Mouse (Mus musculus) liver, embryonic 11.5 days (tissue): ENCODE data around the gene Astn1. TPM values are rescaled to one million over a fixed set of nuclear protein-coding genes. Genes with fewer than 3 reads are reported as not detected.

Experiments used
- ATAC-seq: fragments of 200-750 bp; cut with Nextera tagmentation; replicated peaks from 2 replicates; pipeline ENCODE4 v1.8.0; 2017; ENCODE audit warnings: moderate number of reproducible peaks, mild to moderate bottlenecking, moderate TSS enrichment, moderate library complexity; ENCODE audit not compliant: low FRiP score
- DNase-seq: peaks from one replicate; pipeline ENCODE4 v3.0.0-alpha.2; 2017; ENCODE audit warnings: low spot score
- H3K27ac ChIP-seq: fragments of 300-500 bp; sonication (generic); 2 replicates; pipeline ENCODE4 v1.5.1; 2014; ENCODE audit warnings: mild to moderate bottlenecking, low read depth, low read length, control low read depth
- H3K27me3 ChIP-seq: fragments of 300-500 bp; sonication (generic); replicated peaks from 2 replicates; pipeline ENCODE4 v1.6.1; 2014; ENCODE audit warnings: low read length, mixed read lengths; ENCODE audit not compliant: control insufficient read depth, insufficient read depth
- H3K36me3 ChIP-seq: fragments of 300-500 bp; sonication (generic); 2 replicates; pipeline ENCODE4 v1.6.1; 2014; ENCODE audit warnings: mild to moderate bottlenecking, low read length, moderate library complexity, mixed read lengths; ENCODE audit not compliant: control insufficient read depth, insufficient read depth
- H3K4me1 ChIP-seq: fragments of 300-500 bp; sonication (generic); replicated peaks from 2 replicates; pipeline ENCODE4 v1.6.1; 2014; ENCODE audit warnings: low read length, mixed read lengths; ENCODE audit not compliant: control insufficient read depth, insufficient read depth
- H3K4me2 ChIP-seq: fragments of 300-500 bp; sonication (generic); 2 replicates; pipeline ENCODE4 v1.6.1; 2014; ENCODE audit warnings: mild to moderate bottlenecking, control low read depth, moderate library complexity
- H3K4me3 ChIP-seq: fragments of 300-500 bp; sonication (generic); 2 replicates; pipeline ENCODE4 v1.5.1; 2014; ENCODE audit warnings: low read depth, low read length, control low read depth
- H3K9ac ChIP-seq: fragments of 300-500 bp; sonication (generic); 2 replicates; pipeline ENCODE4 v1.6.1; 2014; ENCODE audit warnings: low read depth, low read length, control low read depth
- H3K9me3 ChIP-seq: fragments of 300-500 bp; sonication (generic); 2 replicates; pipeline ENCODE4 v1.6.1; 2016; ENCODE audit warnings: low read length, inconsistent platforms, mixed read lengths; ENCODE audit not compliant: control insufficient read depth
- WGBS: fragments of 180-500 bp; shearing (Covaris S2); extraction: QIAGEN DNeasy Blood & Tissue Kit; methylation state at CpG from one replicate; pipeline ENCODE4 v1.1.7; 2014; 5-methylcytosine and 5-hydroxymethylcytosine counted together
- polyA plus RNA-seq: library from polyadenylated mRNA; unstranded; fragments of >200 nt; fragmentation: Nextera tagmentation; extraction: Ambion mirVana; gene quantifications from 2 replicates; pipeline ENCODE4 v1.2.1, GENCODE M21; 2014

Gene Astn1
- polyA plus RNA-seq, 1 experiment from 2014 or later = 0.62 TPM

DNA sequence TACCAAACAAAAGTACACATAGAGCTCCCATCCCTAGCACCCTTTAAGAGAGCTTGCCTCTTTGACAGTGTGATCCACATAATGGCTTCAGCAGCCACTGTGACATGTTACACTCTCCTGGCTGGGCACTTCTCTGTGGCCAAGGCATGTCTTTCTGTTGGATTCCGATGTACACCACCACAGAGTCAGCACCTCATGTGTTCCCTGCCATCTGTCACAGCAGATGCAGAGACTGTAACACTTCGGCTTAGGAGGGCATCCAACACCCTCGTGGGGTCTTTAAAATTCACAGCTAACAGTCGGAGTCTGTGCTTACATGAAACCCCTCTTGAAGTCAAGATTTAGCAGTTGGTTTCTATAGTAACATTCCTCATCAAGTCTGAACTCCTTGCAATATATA, 154.5 kb downstream of the Astn1 start:
- H3K4me2 ChIP-seq = no peak overlapping the region
- no peaks in the 10 kb centered on the region for H3K36me3 ChIP-seq
- no peaks in the 10 kb centered on the region for H3K27me3 ChIP-seq
- no peak overlapping the region for H3K9ac ChIP-seq
- no peaks in the 10 kb centered on the region for H3K4me1 ChIP-seq
- no peak for ATAC-seq
- no peak overlapping the region for H3K4me3 ChIP-seq
- no peak overlapping the region for H3K27ac ChIP-seq
- WGBS = 81% methylated on average over 4 of the region's 4 CpGs
- no peaks in the 10 kb centered on the region for H3K9me3 ChIP-seq
- no peak for DNase-seq

- Histone ChIP-seq H3K27me3 (no peaks in the 10 kb centered on the region), H3K27ac (no peak overlapping the region), H3K4me2 (no peak overlapping the region), H3K9ac (no peak overlapping the region), H3K4me1 (no peaks in the 10 kb centered on the region), H3K9me3 (no peaks in the 10 kb centered on the region), H3K36me3 (no peaks in the 10 kb centered on the region), H3K4me3 (no peak overlapping the region)
- no peak for ATAC-seq
- 67% methylated on average over 3 of the region's 3 CpGs for WGBS
- no peak for DNase-seq
Observed at GRCm38 (mm10) chr1:158536195-158536594, 174.1 kb downstream of the Astn1 start.

DNA sequence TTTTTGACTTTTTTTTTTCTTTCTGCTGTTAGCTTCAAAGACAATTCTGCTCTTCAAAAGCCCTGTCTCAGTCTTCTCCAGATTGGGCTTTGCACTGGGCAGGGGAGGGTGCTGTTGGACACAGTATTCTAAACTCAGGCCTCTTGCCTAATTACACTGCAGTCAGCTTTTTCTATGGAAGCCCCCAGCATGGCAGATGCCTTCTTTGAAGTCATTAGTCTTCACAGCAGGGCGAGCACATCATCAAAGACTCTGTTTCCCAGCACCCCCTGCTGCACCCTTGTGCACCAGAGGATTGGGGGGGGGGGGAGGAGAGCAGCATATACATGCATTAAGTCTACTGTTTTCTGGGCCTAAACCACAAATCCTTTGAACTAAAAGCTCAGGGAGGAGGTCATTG, 174.8 kb downstream of the Astn1 start:
- H3K36me3 ChIP-seq = no peaks in the 10 kb centered on the region
- H3K4me2 ChIP-seq = no peak overlapping the region
- H3K4me1 ChIP-seq = no peaks in the 10 kb centered on the region
- H3K4me3 ChIP-seq = no peak overlapping the region
- no peak for ATAC-seq
- no peak overlapping the region for H3K9ac ChIP-seq
- no peak for DNase-seq
- no peak overlapping the region for H3K27ac ChIP-seq
- no peaks in the 10 kb centered on the region for H3K27me3 ChIP-seq
- WGBS = 50% methylated on average over 1 of the region's 1 CpGs
- no peaks in the 10 kb centered on the region for H3K9me3 ChIP-seq

GRCm38 (mm10) chr1:158545095-158545494, 183.0 kb downstream of the Astn1 start:
- ATAC-seq = no peak
- whole genome bisulfite sequencing = 67% methylated on average over 4 of the region's 4 CpGs
- no peaks in the 10 kb centered on the region for H3K9me3 ChIP-seq

DNA sequence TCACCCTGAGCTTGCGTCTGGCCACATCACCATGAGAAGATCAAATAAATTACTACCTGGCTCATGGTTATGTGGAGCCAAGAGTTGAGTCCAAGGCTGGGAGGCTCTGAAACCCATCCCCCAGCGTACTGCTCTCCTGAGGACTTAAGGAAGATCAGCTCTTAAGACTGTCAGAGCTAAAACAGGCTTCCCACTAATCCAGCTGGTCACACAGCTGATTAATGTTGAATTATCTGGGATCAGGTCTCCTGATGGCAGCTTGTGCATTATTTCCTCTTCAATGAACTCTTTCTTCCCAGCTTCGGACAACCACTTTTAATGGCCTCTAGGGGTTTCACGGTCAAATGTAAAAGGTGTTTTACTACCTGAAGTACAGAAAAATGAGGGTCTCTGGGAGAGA, 184.4 kb downstream of the Astn1 start:
- no peaks in the 10 kb centered on the region for H3K36me3 ChIP-seq
- H3K27ac ChIP-seq = no peak overlapping the region
- H3K4me1 ChIP-seq = no peaks in the 10 kb centered on the region
- ATAC-seq (no peak), DNase-seq (no peak)
- H3K4me3 ChIP-seq = no peak overlapping the region
- 71% methylated on average over 4 of the region's 4 CpGs for WGBS
- H3K4me2 ChIP-seq = no peak overlapping the region
- H3K27me3 ChIP-seq = no peaks in the 10 kb centered on the region
- no peak overlapping the region for H3K9ac ChIP-seq
- H3K9me3 ChIP-seq = no peaks in the 10 kb centered on the region

More at GRCm38 (mm10) chr1:158545095-158545494, 183.0 kb downstream of the Astn1 start:
- H3K4me1 ChIP-seq = no peaks in the 10 kb centered on the region
- no peak overlapping the region for H3K4me2 ChIP-seq
- no peaks in the 10 kb centered on the region for H3K36me3 ChIP-seq
- DNase-seq = no peak
- no peak overlapping the region for H3K9ac ChIP-seq
- no peaks in the 10 kb centered on the region for H3K27me3 ChIP-seq
- no peak overlapping the region for H3K4me3 ChIP-seq
- H3K27ac ChIP-seq = no peak overlapping the region

GRCm38 (mm10) chr1:158547592-158548211, 185.6 kb downstream of the Astn1 start:
- no peak overlapping the region for H3K27ac ChIP-seq
- no peak overlapping the region for H3K9ac ChIP-seq
- H3K36me3 ChIP-seq = no peaks in the 10 kb centered on the region
- no peak for ATAC-seq
- H3K4me3 ChIP-seq = no peak overlapping the region
- no peaks in the 10 kb centered on the region for H3K9me3 ChIP-seq
- no peaks in the 10 kb centered on the region for H3K27me3 ChIP-seq
- no peak overlapping the region for H3K4me2 ChIP-seq
- no peaks in the 10 kb centered on the region for H3K4me1 ChIP-seq
- DNase-seq = no peak
- 48% methylated on average over 3 of the region's 3 CpGs for WGBS

DNA sequence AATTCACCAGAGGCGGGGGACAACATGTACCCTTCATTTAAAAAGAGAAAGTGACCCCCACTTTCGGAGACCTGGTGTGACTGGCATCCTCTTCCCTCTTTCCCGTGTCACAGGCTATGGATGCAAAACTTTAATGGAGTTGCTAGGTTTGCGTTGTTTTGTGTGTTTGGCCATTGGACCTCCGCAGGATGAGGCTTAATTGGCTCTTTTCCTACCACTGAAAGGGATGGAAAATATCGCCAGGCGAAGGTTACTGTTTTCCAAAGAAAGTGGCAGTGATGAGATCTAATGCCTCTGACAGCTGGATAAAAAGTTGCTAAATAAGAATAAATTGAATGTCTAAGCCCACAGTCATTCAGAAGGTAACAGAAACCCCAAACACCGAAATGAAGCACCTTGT, 186.2 kb downstream of the Astn1 start:
- Histone ChIP-seq H3K9ac (no peak overlapping the region), H3K4me3 (no peak overlapping the region), H3K4me2 (no peak overlapping the region), H3K9me3 (no peaks in the 10 kb centered on the region), H3K27me3 (no peaks in the 10 kb centered on the region), H3K36me3 (no peaks in the 10 kb centered on the region), H3K27ac (no peak overlapping the region), H3K4me1 (no peaks in the 10 kb centered on the region)
- WGBS = 79% methylated on average over 8 of the region's 8 CpGs
- ATAC-seq (no peak), DNase-seq (no peak)

- H3K27me3 ChIP-seq = no peaks in the 10 kb centered on the region
- DNase-seq (no peak), ATAC-seq (no peak)
- H3K36me3 ChIP-seq = no peaks in the 10 kb centered on the region
- H3K27ac ChIP-seq = no peak overlapping the region
- H3K4me3 ChIP-seq = no peak overlapping the region
- no peak overlapping the region for H3K9ac ChIP-seq
- H3K4me1 ChIP-seq = no peaks in the 10 kb centered on the region
- 80% methylated on average over 2 of the region's 2 CpGs for WGBS
- H3K4me2 ChIP-seq = no peak overlapping the region
- H3K9me3 ChIP-seq = no peaks in the 10 kb centered on the region
Observed at GRCm38 (mm10) chr1:158549616-158550015, 187.5 kb downstream of the Astn1 start.

- ATAC-seq = no peak
- H3K9me3 ChIP-seq = no peaks in the 10 kb centered on the region
- WGBS = 70% methylated on average over 6 of the region's 6 CpGs
- no peak overlapping the region for H3K27ac ChIP-seq
- no peak for DNase-seq
- H3K36me3 ChIP-seq = no peaks in the 10 kb centered on the region
- no peaks in the 10 kb centered on the region for H3K4me1 ChIP-seq
- no peak overlapping the region for H3K9ac ChIP-seq
- H3K4me2 ChIP-seq = no peak overlapping the region
- H3K4me3 ChIP-seq = no peak overlapping the region
- H3K27me3 ChIP-seq = no peaks in the 10 kb centered on the region
Observed at GRCm38 (mm10) chr1:158551951-158552350, 189.9 kb downstream of the Astn1 start.
